Mouse (Mus musculus) left cerebral cortex, postnatal 14 days (tissue): ENCODE data around the gene Vmn1r135. TPM values are rescaled to one million over a fixed set of nuclear protein-coding genes. Genes with fewer than 3 reads are reported as not detected.
"Not testable (repeated sequence)": the region's sequence is repeated elsewhere in the genome, so short reads cannot be mapped to it uniquely, and the experiment has no call there.

Experiments used
- DNase-seq, 2 experiments: peaks; one replicate each; pipeline ENCODE4 v3.0.0; 2021 to 2022; ENCODE audit warnings: low spot score in 2 of 2, mixed read lengths in 1 of 2
- intact Hi-C: fragments of 180-260 bp; cut with DNase I; formaldehyde crosslinking; loops from one replicate; pipeline ENCODE4 v1.15.1; 2025
- long read RNA-seq, 2 experiments: library from polyadenylated mRNA; stranded (forward); transcript quantifications; one replicate each; pipeline ENCODE4 v2.0.0; 2021
- total RNA-seq, 2 experiments: library from RNA; stranded (reverse); gene quantifications; 2 replicates each; pipeline ENCODE4 v1.2.3; 2021

Vmn1r135 gene
- total RNA-seq: not detected
- long read RNA-seq, experiment 1: 0 reads
- long read RNA-seq, experiment 2: 0 reads

DNA sequence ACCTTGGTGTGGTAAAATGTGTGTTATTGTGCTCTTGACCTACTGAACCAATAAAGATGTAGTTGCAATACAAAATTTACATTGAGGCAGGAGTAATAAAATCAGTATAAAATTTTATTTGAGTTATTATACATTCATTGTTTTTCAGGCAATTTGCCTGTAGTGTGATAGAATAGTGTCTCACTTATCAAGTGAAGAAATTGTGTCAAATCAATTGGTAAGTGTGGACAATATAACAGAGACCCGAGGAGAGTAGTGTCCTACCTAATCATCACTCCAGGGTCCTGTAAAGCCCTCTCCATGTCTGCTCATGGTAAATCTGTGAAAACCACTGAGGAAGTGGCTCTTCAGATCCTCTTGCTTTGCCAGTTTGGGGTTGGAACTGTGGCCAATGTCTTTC is at the start of gene Vmn1r135:
Gene Vmn1r135 (plus strand): TSS at position 301 of the 400 bp plus-strand sequence.
- intact Hi-C loops, DNase-seq: not testable (repeated sequence)

DNA sequence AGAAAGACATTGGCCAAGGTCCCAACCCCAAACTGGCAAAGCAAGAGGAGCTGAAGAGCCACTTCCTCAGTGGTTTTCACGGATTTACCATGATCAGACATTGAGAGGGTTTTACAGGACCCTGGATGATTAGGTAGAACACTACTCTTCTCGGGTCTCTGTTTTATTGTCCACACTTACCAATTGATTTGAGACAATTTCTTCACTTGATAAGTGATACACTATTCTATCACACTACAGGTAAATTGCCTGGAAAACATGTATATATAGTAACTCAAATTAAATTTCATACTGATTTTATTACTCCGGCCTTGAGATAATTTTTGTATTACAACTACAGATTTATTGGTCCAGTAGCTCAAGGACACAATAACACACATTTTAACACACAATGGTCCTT is 35.5 kb upstream of the Vmn1r135 start, which contains the start of gene Gm4177:
Gene Gm4177 (minus strand): TSS at position 101 of the 400 bp plus-strand sequence.
- intact Hi-C loops, DNase-seq: not testable (repeated sequence)

DNA sequence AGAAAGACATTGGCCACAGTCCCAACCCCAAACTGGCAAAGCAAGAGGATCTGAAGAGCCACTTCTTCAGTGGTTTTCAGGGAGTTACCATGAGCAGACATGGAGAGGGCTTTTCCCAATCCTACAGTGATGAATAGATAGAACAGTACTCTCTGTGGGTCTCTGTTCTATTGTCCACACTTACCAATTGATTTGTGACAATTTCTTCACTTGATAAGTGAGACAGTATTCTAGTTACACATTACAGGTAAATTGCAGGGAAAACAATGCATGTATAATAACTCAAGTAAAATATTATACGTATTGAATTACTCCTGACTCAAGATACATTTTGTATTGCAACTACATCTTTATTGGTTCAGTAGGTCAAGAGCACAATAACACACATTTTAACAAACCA is 12.0 kb downstream of the Vmn1r135 start, which contains the start of gene Gm5725:
Gene Gm5725 (minus strand): TSS at position 101 of the 400 bp plus-strand sequence.
- intact Hi-C loops: not testable (repeated sequence)

More for the DNA sequence above, 12.0 kb downstream of the Vmn1r135 start, which contains the start of gene Gm5725:
- not testable (repeated sequence) for DNase-seq

Other genes starting within 250 kb of the Vmn1r135 start
- not detected for gene Vmn1r132, start 218.3 kb upstream of the Vmn1r135 start, total RNA-seq
- not detected for gene Gm4175, start 70.9 kb upstream of the Vmn1r135 start, total RNA-seq
- gene Gm4177, start 35.6 kb upstream of the Vmn1r135 start, total RNA-seq: not detected
- not detected for gene Gm5725, start 11.9 kb downstream of the Vmn1r135 start, total RNA-seq
- gene Gm5891, start 88.9 kb downstream of the Vmn1r135 start, total RNA-seq: not detected
- not detected for gene Vmn1r137, start 162.2 kb downstream of the Vmn1r135 start, total RNA-seq
- not detected for gene Vmn1r138, start 196.5 kb downstream of the Vmn1r135 start, total RNA-seq
- gene Gm6176, start 224.0 kb downstream of the Vmn1r135 start, total RNA-seq: not detected
- not detected for gene Vmn1r139, start 236.7 kb downstream of the Vmn1r135 start, total RNA-seq